Mouse (Mus musculus) kidney, adult 18-20 months (tissue): ENCODE results near the gene Gm20661.
A peak's percentile ranks its signal among the peaks of the same experiment; 100 is the strongest.

Experiments
- DNase-seq: peaks from one replicate; pipeline ENCODE4 v3.0.0; 2021

Gm20661 gene

DNA sequence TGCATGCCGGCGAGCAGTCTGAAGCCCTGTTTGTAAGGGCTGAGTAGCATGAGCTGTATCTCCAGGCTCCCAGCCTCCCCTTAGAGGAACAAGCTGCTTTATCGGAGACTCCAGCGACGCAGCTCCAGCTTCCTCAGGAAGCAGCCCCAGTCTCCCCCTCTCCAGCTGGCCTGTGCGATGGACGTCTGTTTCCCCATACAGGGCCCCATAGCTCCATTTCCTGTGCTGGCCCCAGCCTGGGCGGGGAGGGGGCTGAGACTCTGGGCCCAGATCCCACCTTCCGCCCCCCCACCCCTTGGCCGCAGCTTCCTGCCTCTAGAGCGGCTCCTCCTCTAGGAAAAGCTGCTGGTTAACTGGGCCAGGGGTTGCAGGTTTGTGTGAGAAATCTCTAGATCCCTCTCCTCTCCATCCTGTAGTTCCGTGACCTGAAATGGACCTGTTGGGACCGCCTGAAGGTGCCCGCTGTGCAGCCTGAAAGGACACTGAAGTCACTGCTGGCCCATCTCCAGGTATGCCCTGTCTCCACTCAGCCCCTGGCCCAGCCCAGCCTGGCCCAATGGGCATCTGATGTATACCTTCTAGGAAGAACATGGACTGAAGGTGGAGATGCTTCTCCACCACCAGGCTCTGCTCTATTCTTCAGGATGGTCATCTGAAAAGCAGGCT lies at the start of gene Gm20661:
TSS of gene Gm20661 (plus strand) at position 378 of the 666 bp plus-strand sequence.
- DNase-seq = peak; percentile 59

DNA sequence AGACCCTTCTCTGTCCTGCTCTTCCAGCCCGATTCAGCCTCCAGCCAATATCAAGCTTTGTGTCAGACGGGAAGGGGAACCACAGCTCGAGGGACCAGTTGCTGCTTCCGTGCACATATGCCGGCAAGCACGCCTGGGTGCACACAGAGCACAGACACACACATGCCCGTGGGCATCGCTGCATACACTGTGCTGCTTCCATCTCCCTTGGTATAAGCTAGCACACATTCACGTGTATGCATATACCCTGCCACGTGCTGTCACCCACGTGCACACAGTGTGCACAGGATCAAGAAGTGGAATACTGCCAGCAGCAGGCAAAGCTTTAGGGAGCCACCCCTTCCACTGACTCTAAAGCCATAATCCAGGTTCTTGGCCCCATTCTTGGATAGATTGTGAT lies 48.7 kb upstream of the Gm20661 start:
- no peak for DNase-seq

GRCm38 (mm10) chr9:107935374-107935773 lies 47.5 kb upstream of the Gm20661 start, which contains the start of gene Camkv:
Gene Camkv (plus strand): TSS chr9:107935674.
- no peak for DNase-seq

GRCm38 (mm10) chr9:107935790-107936214 lies 47.1 kb upstream of the Gm20661 start:
- no peak for DNase-seq

GRCm38 (mm10) chr9:107936215-107936822 lies 46.5 kb upstream of the Gm20661 start:
- no peak for DNase-seq

DNA sequence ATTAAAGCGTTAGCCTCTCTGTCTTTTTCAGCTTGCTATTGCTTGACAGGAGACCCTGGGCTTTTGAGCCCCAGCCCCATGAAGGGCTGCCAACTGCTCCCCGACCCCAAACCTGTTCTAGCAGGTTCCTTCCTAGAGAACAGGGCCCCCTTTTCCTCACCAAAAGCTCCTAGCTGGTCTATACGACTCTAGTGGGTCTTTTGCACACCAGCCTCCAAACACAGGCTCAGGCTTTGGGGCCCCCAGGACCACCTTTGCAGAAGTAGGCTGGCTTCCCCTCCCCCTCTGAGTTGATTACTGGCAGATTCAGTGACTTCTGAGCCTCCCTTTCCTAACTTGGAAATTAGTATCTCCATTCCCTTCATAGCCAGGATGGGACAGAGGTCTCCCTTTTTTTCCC lies 46.0 kb upstream of the Gm20661 start:
- DNase-seq = no peak

DNA sequence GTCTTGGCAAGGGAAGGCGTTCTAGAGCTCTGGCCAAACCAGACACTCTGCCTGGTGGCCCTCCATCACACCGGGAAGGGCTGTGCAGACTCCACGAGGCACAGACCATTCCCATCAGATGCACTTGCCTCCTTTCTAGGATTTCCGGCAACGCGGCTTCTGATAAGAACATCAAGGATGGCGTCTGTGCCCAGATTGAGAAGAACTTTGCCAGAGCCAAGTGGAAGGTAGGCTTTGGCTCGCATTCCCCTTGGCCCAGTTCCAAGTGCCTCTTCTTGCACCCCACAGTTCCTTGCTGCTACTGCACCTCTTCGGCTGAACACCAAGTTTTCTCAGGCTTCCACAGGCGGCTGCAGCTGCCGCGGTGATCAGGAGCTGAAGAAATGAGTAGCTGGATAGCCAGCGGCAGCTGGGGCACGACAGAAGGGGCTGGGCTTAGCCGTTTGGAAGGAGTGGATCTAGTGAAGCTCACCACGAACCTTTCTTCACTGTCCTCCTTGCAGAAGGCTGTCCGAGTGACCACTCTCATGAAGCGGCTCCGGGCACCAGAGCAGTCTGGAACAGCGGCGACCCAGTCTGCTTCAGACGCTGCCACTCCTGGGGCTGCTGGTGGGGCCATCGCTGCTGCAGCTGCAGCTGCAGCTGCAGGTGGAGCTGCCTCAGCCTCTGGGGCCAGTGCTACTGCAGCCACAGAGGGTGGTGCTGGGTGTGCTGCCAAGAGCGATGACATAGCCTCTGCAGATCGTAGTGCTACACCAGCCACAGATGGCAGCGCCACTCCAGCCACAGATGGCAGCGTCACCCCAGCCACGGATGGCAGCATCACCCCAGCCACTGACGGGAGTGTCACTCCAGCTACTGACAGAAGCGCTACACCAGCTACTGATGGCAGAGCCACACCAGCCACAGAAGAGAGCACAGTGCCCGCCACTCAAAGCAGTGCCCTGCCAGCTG lies 35.3 kb upstream of the Gm20661 start:
- no peak for DNase-seq

DNA sequence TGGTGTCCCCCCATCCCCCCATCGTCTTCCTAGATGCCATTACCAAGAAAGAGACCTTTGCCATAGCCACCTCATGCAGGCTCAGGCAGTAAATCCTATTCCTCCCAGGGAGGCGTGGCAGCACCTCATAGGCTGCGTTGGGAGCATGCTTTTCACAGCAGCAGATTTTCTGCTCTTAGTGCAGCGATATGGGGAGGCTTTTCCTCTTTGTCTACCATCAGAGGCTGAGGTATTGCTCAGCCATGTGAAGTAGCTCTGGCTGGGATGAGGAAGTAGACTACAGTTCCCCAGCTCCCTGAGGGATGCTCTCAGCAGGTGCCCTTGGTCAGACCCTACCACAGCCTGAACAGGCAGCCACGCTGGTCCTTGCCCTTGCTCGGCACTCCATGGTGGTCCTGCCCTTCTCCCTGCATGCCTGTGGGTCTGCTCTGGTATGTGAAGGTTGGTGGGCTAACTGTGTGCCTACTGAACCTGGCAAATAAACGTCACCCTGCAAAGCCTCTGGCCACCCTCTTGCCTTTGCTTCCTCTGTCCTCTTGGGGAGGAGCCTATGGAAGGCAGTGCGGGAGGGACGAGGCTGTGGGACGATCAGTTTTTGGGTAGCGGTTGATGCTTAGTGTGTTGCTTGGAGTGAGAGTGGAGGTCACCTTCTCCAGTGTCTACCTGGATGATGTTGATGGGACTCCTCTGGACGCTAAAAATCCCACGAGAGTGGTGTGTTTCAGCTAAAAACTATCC lies 33.5 kb upstream of the Gm20661 start:
- DNase-seq = no peak

- DNase-seq = no peak
Observed at GRCm38 (mm10) chr9:107949922-107950235, 33.0 kb upstream of the Gm20661 start, which contains the start of gene Traip. Gene Traip (plus strand): TSS chr9:107950136.

GRCm38 (mm10) chr9:107950460-107951355 lies 32.1 kb upstream of the Gm20661 start:
- peak; percentile 92 for DNase-seq

DNA sequence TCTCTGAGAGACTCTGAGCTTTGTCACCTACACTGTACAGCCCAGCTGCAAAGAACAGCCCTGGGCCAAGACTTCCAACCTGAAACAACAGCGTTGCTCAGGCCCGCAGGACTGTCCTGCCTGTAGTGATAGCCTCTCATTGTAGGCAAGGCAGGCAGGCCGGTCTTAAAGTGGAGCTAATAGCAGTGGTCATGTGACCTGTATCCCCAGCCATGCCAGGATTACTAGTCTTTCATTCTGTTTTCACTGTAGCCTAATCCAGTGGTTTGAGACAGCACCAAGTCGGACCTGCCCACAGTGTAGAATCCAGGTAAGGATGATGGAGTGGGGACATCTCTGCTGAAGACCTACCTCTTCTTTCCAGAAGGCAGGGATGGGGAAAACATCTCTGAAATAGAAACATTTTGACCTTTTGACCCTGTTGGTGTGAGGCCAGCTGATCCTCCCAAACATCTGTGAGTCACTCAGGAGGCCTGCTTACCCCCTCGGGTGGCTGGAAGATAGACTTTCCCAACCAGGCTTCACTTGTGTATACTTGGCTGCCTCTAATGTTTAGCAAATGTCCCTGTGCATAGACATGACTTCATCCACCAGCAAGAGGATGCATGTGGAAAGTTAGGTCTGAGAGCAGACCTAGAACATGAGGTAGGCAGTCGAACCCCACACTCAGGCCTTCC lies 27.1 kb upstream of the Gm20661 start:
- no peak for DNase-seq

DNA sequence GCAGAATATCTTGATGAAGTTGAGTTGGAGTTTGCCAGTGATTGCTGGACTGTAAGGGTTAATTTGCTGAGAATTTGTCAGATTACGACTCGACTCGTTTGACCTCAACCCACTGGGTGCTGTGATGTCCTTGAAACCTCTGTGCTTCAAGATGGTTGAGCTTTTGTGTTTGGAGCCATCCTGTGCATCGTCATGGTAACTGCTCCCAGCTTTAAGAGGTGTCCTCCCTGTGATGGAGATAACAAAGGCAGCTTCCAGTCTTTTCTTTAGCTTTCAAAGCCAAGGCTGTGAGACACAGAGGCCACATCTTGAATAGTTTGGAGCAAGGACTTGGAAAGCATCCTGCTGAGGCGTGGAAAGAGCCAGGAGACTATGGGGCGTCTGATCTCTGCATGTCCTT lies 25.7 kb upstream of the Gm20661 start:
- no peak for DNase-seq

DNA sequence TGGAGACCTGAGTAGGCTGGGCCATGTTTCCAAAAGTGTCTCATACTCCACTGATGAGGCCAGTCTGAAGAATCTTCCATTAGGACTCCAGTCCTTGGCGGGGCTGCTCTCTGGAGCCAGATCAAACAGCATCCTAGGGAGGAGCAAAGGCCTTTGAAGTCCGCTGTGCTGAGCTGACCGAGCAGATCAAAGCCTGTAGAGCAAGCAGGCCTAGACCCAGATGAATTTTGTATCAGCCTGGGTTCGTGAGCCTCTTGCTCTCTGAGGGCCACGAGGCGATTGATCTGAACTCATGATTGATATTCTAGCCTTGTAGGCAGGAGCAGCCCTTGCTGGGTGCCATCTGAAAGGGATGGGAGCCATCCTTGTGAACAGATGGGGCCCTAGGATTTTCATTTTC lies 23.0 kb upstream of the Gm20661 start:
- no peak for DNase-seq

- DNase-seq = no peak
Observed at GRCm38 (mm10) chr9:107960928-107961327, 21.9 kb upstream of the Gm20661 start.

- DNase-seq = no peak
Observed at GRCm38 (mm10) chr9:107961351-107961762, 21.5 kb upstream of the Gm20661 start.

- DNase-seq = no peak
Observed at GRCm38 (mm10) chr9:107961881-107962280, 21.0 kb upstream of the Gm20661 start.

- DNase-seq = no peak
Observed at GRCm38 (mm10) chr9:107962916-107963315, 19.9 kb upstream of the Gm20661 start.

GRCm38 (mm10) chr9:107963700-107964099 lies 19.2 kb upstream of the Gm20661 start:
- DNase-seq = peak; percentile 78

GRCm38 (mm10) chr9:107964681-107965080 lies 18.2 kb upstream of the Gm20661 start:
- no peak for DNase-seq

GRCm38 (mm10) chr9:107966676-107967075 lies 16.2 kb upstream of the Gm20661 start:
- no peak for DNase-seq

- no peak for DNase-seq
Observed at GRCm38 (mm10) chr9:107967437-107967836, 15.4 kb upstream of the Gm20661 start.
